Mouse (Mus musculus) ES-Bruce4 (cell line): ENCODE data around the gene Amph. TPM values are rescaled to one million over a fixed set of nuclear protein-coding genes. Genes with fewer than 3 reads are reported as not detected.

Source experiments
- H3K27ac ChIP-seq: 2 replicates; pipeline ENCODE4 v1.5.1; 2012; ENCODE audit warnings: low read length, inconsistent platforms; ENCODE audit not compliant: insufficient read depth
- H3K27me3 ChIP-seq: 2 replicates; pipeline ENCODE4 v1.6.1; 2012; ENCODE audit warnings: mild to moderate bottlenecking, low read length, inconsistent platforms; ENCODE audit not compliant: control insufficient read depth, poor library complexity, insufficient read depth, severe bottlenecking
- H3K36me3 ChIP-seq: 2 replicates; pipeline ENCODE4 v1.6.1; 2012; ENCODE audit warnings: inconsistent platforms, mild to moderate bottlenecking, low read length, moderate library complexity; ENCODE audit not compliant: control insufficient read depth, poor library complexity, insufficient read depth, severe bottlenecking
- H3K4me1 ChIP-seq: one replicate; pipeline ENCODE4 v1.8.1; 2011; ENCODE audit warnings: low read length; ENCODE audit not compliant: control insufficient read depth, insufficient read depth
- H3K4me3 ChIP-seq: 2 replicates; pipeline ENCODE4 v1.5.1; 2011; ENCODE audit warnings: low read depth, mild to moderate bottlenecking, low read length
- H3K9ac ChIP-seq: 2 replicates; pipeline ENCODE4 v1.6.1; 2012; ENCODE audit warnings: low read depth, mild to moderate bottlenecking, inconsistent platforms; ENCODE audit not compliant: poor library complexity, severe bottlenecking
- H3K9me3 ChIP-seq: replicated peaks from 2 replicates; pipeline ENCODE4 v1.6.1; 2012; ENCODE audit warnings: mild to moderate bottlenecking, low read length, inconsistent platforms; ENCODE audit not compliant: control insufficient read depth, poor library complexity, insufficient read depth, severe bottlenecking
- CTCF ChIP-seq: IDR thresholded peaks from one replicate; pipeline ENCODE4 v1.8.1; 2011; ENCODE audit warnings: low read depth, low read length
- EP300 ChIP-seq: IDR thresholded peaks from 2 replicates; pipeline ENCODE4 v1.6.1; 2011; ENCODE audit warnings: low read depth, low read length; ENCODE audit not compliant: insufficient read depth
- POLR2A ChIP-seq: IDR thresholded peaks from one replicate; pipeline ENCODE4 v1.8.1; 2011; ENCODE audit warnings: low read length; ENCODE audit not compliant: insufficient read depth
- polyA plus RNA-seq: library from polyadenylated mRNA; stranded (reverse); fragments of >200 nt; gene quantifications from 2 replicates; pipeline ENCODE4 v1.2.4, GENCODE M21; 2011; ENCODE audit warnings: low read depth; ENCODE audit not compliant: missing spikeins, insufficient read depth, insufficient read length

The Amph gene
- polyA plus RNA-seq, 1 experiment = 13.6 TPM

DNA sequence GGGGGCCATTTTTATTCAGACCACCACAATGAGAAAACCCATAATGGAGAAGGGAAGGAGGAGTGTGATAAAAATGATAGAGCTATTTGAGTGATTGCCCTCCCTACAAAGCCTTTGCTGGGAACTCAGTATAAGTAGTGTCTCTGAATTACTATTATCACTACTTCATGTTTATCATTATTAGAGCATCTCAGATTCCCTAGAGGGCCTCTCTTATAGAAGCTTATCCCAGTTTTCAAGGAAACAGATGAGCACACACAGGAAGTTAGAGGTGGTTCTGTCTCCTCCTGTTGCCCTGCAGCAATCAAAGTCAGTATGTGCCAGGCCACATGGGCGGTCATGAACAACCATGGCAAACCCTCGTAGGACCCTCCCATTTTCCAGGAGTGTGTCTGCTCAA is 190.5 kb downstream of the Amph start:
- TF ChIP-seq EP300 = no peak
- TF ChIP-seq POLR2A = no peak
- no peak for TF ChIP-seq CTCF
- peaks cover 17% of the 10 kb centered on the region for H3K9me3 ChIP-seq
- no peaks in the 10 kb centered on the region for H3K27me3 ChIP-seq
- H3K27ac ChIP-seq = peak overlapping the region; percentile 53; the same call in 1 of the 2 replicates
- no peaks in the 10 kb centered on the region for H3K4me1 ChIP-seq
- H3K36me3 ChIP-seq = 0 out of 2 replicates have a peak, but pooled peaks cover 3% of the 10 kb centered on the region
- H3K9ac ChIP-seq = no peak overlapping the region
- H3K4me3 ChIP-seq = no peak overlapping the region

DNA sequence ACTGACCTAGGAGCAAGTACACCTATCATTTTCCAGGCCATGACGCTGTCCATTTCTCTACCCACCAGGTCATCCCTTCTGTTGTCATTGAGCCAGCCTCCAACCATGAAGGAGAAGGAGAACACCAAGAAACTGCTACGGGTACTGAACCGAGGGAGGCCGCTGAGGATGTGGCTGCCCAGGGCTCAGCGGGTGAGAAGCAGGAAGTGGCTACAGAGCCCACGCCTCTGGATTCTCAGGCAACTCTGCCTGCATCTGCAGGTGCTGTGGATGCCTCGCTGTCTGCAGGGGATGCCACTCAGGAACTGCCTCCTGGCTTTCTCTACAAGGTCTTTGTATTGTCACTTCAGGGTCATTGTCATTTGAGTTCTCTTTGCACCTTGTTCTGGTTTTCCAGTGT is 191.1 kb downstream of the Amph start:
- Histone ChIP-seq H3K36me3 (0 out of 2 replicates have a peak, but pooled peaks cover 3% of the 10 kb centered on the region), H3K9ac (no peak overlapping the region), H3K4me1 (no peaks in the 10 kb centered on the region), H3K4me3 (no peak overlapping the region), H3K27ac (no peak overlapping the region), H3K9me3 (peaks cover 17% of the 10 kb centered on the region), H3K27me3 (no peaks in the 10 kb centered on the region)
- TF ChIP-seq CTCF = no peak
- no peak for TF ChIP-seq POLR2A
- no peak for TF ChIP-seq EP300

DNA sequence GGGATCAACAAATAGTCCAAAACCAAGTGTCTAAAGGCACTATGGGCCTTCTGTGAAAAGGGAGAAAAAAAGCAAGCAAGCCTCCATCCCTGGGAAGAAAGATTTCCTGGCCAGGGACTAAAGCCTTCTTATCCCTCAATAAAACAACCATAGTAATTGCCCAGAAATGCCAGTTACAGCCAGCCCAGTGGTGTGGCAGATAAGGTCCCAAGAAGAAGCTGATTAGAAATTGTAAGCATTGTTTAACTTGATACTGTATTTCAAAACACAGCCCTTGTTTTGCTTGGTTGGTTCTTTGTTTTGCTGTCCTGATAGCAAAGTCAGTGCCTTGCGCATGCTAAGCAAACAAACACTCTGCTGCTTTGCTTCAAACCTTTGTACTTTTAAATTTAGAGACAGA is 191.8 kb downstream of the Amph start:
- Histone ChIP-seq H3K9ac (no peak overlapping the region), H3K4me1 (no peaks in the 10 kb centered on the region), H3K9me3 (peaks cover 17% of the 10 kb centered on the region), H3K4me3 (no peak overlapping the region), H3K27me3 (no peaks in the 10 kb centered on the region), H3K36me3 (0 out of 2 replicates have a peak, but pooled peaks cover 3% of the 10 kb centered on the region), H3K27ac (no peak overlapping the region)
- TF ChIP-seq POLR2A = no peak
- no peak for TF ChIP-seq EP300
- TF ChIP-seq CTCF = no peak

DNA sequence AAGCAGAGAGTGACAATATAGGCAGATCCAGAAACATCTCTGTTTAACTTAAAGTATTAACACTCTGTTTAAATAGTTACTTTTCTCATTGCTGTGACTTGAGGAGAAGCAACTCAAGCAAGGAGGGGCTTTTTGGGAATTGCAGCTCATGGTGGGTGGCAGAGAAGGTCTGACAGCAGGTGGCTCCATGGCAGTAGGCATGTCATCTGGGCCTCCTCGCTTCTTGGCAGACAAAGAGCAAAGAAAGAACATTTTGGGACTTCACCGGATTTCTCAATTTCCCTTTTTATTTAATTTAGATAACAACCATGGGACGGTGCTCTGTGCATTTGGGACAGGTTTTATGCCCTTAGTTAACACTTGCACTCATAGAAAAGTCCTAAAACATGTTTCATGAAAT is 195.8 kb downstream of the Amph start:
- Histone ChIP-seq H3K27ac (no peak overlapping the region), H3K4me1 (no peaks in the 10 kb centered on the region), H3K9ac (no peak overlapping the region), H3K4me3 (no peak overlapping the region), H3K9me3 (peaks cover 2% of the 10 kb centered on the region), H3K27me3 (no peaks in the 10 kb centered on the region), H3K36me3 (peaks cover 3% of the 10 kb centered on the region; the same call in 1 of the 2 replicates)
- TF ChIP-seq POLR2A (no peak), EP300 (no peak)

DNA sequence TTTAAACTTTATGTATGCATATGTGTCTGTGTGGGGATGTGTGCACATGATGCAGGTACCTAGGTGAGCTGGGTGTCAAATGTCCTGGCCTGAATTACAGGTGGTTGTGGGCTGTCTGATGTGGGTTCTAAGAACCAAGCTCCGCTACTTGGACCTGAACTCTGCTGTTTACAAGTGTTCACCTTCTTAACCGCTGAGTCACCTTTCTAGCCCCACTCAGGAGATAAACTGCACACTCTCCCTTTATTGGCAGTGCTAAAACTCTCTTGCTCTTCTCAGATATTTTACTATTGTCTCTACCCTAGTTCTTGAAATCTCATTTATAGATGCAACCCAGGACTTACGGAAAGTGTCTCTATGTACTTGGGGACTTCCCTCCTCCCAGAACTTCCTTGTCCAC is 199.5 kb downstream of the Amph start:
- Histone ChIP-seq H3K27ac (no peak overlapping the region), H3K36me3 (no peaks in the 10 kb centered on the region; the same call in 1 of the 2 replicates), H3K4me3 (no peak overlapping the region), H3K27me3 (no peaks in the 10 kb centered on the region), H3K9me3 (no peaks in the 10 kb centered on the region), H3K4me1 (no peaks in the 10 kb centered on the region), H3K9ac (no peak overlapping the region)
- TF ChIP-seq POLR2A = no peak
- no peak for TF ChIP-seq CTCF
- TF ChIP-seq EP300 = no peak

DNA sequence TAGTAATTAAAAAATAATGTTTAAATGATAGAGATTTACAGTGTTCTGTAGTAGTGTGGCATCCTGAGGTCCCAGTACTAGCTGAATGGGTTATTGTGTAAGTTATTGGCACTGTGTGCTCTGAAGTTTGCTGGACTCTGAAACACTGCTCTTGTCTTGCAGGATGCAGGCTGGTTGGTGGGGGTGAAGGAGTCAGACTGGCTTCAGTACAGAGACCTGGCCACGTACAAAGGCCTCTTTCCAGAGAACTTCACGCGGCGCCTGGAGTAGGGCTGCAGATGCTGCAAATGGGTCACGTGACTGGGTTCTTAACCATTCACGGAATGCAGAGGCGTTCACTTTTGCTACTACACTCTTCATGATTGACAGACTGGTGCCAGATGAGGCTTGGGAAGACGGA is 201.6 kb downstream of the Amph start:
- Histone ChIP-seq H3K4me3 (no peak overlapping the region), H3K36me3 (no peaks in the 10 kb centered on the region; the same call in 1 of the 2 replicates), H3K9ac (no peak overlapping the region), H3K4me1 (no peaks in the 10 kb centered on the region), H3K27me3 (no peaks in the 10 kb centered on the region), H3K27ac (no peak overlapping the region), H3K9me3 (no peaks in the 10 kb centered on the region)
- no peak for TF ChIP-seq EP300
- no peak for TF ChIP-seq POLR2A
- no peak for TF ChIP-seq CTCF
